Mouse (Mus musculus) bone marrow, adult 2 months (tissue): ENCODE data around the gene 1500011B03Rik.

ENCODE experiments used
- CTCF ChIP-seq: fragments of 200-500 bp; IDR thresholded peaks from 2 replicates; pipeline ENCODE4 v1.5.1; 2011; ENCODE audit warnings: low read length, control low read depth; ENCODE audit not compliant: control insufficient read depth, insufficient read depth
- POLR2A ChIP-seq: fragments of 200-500 bp; IDR thresholded peaks from 2 replicates; pipeline ENCODE4 v1.6.1; 2011; ENCODE audit warnings: low read depth, mild to moderate bottlenecking, control low read depth, low read length, borderline replicate concordance; ENCODE audit not compliant: control insufficient read depth

- no peak for TF ChIP-seq CTCF
- no peak for TF ChIP-seq POLR2A
Measured at GRCm38 (mm10) chr5:114769786-114770185, 53.5 kb downstream of the 1500011B03Rik start.
